Mouse (Mus musculus) CD4-positive naive resting alpha-beta T cell, adult 57 days (primary cell): ENCODE data around the gene Otud1. TPM values are rescaled to one million over a fixed set of nuclear protein-coding genes. Genes with fewer than 3 reads are reported as not detected.

Experiments used
- total RNA-seq: library from RNA; stranded (reverse); gene quantifications from one replicate; pipeline ENCODE4 v1.2.4, GENCODE M21; 2023

Gene Otud1
- total RNA-seq = 110 TPM

DNA sequence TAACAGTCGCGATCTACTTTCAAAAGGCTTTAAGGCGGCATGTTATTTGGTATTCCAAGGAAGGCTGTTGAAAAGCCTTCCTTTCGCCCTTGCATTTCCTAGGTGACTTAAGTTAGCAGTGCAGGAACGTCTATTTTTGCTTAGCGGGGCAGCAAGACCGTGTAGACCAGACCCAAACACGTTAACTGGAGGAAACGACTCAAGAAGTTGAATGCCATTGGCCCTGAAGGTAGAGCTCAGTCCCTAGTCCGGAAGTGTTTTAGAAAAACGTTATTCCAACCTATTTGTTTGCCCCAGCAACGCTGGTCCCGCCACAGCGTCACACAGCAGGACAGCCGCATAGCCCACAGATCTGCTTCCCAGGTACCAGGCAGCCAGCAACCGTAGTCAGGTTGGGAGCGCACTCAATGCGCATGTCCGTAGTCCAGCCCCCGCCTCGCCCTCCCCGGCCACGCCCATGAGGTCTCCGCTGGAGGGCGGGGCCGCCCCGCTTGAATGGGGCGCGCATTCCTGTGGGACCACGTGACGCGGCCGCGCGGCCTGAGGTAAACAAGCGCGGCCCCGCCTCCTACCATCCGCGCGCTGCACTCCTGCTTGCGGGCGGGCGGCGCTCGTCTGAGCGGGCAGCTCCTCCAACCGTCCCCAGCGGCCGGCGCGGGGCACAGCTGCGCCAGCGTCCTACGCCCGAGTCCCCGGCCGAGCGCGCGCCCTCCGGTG lies at the start of gene Otud1:
Otud1 (plus strand) TSS at position 595 of the 717 bp plus-strand sequence.

Other genes with a start within 250 kb of the Otud1 start
- not detected for gene Ptf1a, start 212.1 kb upstream of the Otud1 start, total RNA-seq
- gene 4921504E06Rik, start 103.8 kb upstream of the Otud1 start, total RNA-seq = not detected